Mouse (Mus musculus) kidney, postnatal 14 days (tissue): ENCODE measurements at regions not wholly inside any gene's neighbourhood (a gene's known extent, or its start where the extent isn't known, plus 50 kb on each side); places are given as distances from the start of the nearest gene placed in this dataset.

Experiments used
- DNase-seq: peaks from one replicate; pipeline ENCODE4 v3.0.0; 2022; ENCODE audit warnings: mixed read lengths

DNA sequence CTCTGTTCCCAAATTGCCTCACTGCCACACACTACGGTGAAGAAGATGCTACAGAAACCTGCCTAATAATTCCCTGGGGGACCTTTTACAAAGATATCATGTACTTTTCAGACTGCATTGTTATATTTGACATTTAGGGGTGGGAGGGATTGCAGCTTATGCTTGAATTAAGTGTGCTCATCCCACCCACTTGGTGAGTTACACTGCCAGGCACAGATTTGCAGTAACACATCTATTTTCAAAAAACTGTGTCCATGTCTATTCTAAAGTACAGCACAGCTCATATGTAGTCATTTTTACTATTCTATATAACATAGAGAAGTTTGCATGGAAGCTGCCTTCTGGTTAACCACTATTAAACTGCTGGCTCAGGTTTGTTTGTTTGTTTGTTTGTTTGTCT, 404.3 kb upstream of the Xrcc4 start:
- DNase-seq: no peak

- DNase-seq: no peak
Observed at GRCm38 (mm10) chr13:90490991-90491951, 401.9 kb upstream of the Xrcc4 start.

DNA sequence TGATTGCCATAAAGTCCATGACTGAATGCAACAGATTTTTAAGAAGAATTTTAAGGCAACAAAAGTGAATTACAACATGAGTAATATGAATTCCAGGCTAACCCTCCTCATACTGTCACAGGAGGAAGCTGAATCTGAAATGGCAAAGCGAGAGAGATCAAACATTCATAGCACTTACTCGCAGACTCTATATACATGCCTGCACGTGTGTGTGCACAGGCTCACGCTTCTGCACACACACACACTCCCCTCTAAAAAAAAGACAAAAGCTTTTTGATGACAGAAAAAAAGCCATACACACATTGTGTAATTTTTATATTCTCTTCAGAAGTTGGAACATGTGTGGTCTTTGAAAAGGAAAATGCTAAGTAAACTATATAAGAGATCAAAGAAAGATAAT, 391.1 kb upstream of the Xrcc4 start:
- no peak for DNase-seq

DNA sequence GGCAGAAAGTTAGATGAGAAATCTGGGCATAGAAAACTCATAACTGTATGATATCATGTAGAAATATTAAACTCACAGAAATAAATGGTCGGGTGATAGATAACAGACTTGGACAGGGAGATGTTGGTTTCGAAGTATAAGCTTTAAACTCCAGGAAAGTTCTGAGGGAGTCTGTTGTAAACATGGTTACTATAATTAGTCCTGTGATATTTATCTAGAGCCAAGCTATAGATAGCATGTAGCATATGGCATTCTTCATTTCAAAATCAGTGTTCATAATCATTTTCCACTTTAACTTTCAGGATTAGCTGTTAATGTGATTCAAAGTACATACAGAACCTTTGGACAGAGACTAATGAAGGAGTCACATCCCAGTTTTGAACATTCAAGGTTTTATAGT, 387.5 kb upstream of the Xrcc4 start:
- no peak for DNase-seq

DNA sequence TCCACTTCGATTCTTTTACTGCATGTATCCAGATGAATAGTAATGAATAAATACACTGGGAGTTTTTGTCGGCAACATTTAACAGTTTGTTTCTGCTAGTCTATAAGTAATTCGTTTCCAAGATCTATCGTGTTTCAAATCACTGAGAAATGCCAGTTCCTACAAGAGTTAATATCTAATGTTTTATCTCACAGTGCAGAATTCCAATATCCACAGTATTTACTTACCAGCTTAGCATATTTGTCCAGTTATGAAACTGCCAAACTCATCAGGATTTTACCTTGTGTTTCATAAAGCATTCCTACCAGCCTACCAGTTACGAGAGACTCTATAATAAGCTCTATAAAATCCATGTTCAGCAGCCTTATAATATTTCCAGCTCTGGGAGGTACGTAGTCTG, 385.1 kb upstream of the Xrcc4 start:
- DNase-seq: no peak

DNA sequence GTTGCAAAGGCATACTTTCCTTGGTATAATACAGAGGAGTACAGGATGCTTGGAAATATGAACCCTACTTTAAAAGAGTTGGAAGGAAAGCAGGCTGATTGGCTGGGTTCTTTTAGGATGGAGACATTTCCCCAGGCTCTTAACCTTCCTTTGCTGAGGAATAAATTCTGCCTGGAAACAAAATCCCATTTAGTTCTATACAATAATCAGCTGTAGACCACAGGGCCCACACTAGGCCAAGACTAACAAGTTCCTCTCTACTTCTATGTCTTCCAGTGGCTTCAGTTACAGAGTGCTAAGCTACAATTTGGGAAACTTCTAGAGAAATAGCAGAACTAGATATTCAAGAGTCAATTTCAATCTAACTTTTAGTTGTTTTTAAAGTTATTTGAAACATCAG, 384.6 kb upstream of the Xrcc4 start:
- no peak for DNase-seq

GRCm38 (mm10) chr13:90473041-90473825, 383.8 kb upstream of the Xrcc4 start:
- no peak for DNase-seq

GRCm38 (mm10) chr13:90466096-90466495, 376.7 kb upstream of the Xrcc4 start:
- DNase-seq: no peak

DNA sequence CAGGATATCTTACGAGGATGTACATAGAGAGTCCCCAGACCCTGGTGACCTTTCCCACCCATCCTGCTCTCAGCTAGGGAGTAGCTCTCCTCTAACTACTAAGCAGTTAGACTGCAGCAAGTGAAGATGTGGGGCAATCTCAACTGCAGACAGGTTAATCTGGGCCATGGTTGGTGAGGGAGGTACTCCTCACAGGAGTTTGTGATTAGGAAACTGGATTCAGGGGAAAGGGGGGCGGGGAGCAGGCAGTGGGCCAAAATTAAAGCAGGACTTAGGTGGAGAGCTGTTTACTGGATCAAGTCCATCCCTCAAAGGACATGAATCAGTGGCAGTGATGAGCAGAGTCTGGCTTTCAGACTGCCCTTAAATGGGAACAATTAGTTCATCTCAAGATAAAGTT, 374.6 kb upstream of the Xrcc4 start:
- peak; percentile 69 for DNase-seq

DNA sequence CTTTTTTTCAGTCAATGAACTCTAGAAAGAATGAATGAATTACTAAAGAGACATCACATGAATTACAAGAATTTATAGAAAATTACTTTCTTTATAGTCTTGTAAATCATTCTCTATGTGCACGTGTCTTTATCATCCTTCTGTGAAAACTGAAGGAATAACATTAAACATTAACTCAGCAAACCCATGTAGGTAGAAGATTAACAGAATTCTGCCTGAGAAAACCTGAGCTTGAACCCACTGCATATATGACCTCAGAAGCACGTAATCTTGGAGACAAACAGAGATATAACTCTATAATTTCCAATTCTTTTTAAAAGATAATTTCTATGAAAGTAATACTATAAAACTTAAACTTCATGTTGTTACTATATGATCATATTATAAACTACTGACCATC, 374.0 kb upstream of the Xrcc4 start:
- peak; percentile 7 for DNase-seq

GRCm38 (mm10) chr13:90454631-90455030, 365.2 kb upstream of the Xrcc4 start:
- DNase-seq: no peak

DNA sequence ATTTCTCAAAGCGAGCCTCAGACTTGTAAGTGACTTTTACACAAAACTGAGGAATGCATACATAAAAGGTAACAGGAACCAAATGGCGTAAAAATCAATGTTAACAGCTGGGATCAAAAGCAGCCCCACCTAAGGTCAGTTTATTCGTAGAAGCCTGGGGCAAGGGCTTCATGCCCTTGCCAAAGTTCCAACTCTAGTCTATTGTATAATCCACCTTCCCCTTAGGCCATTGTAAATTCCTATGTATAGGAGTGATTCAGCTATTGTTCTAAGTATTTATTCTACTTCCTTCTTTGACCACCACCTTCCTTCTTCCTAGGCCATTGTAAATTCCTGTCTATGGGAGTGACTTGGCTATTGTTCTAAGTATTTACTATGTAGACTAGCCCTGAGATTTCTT, 337.5 kb upstream of the Xrcc4 start:
- no peak for DNase-seq

DNA sequence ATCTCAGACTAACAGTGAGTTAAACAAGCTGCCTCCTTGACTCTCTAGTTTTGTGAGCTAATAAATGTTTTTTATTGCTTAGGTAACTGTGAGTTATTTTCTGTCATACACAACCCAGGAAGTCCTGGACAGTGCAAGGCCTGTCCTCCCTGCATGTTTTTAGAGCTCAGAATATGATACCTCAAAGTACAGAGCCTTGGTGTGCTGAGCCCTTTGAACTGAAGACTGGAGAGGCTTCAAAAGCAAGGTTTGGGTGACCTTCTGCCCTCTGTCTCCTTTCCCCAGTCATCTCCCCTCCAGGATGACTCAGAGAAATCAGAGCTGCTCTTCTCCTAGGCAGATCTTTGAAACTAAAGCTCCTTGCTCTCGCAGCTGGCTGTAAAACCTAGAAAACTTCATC, 336.0 kb upstream of the Xrcc4 start:
- no peak for DNase-seq

GRCm38 (mm10) chr13:90424541-90424940, 335.1 kb upstream of the Xrcc4 start:
- DNase-seq: no peak

- no peak for DNase-seq
Observed at GRCm38 (mm10) chr13:90420966-90421365, 331.6 kb upstream of the Xrcc4 start.

DNA sequence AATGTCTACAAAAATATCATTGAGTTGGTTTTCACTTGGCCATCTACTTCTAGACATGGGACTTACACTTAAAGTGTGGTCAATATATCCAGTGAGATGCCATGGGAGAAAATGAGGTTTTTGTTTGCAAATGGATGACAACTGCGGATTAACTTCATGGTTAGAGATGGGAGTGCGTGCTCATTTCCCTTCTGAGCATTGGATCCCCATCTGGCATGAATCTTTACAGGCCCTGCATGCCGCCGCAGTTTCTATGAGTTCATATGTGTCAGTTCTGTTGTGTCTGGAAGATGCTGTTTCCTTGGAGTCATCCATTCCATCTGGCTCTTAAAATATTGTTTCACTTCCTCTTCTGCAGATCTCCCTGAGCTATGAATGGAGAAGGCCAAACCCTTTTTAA, 315.0 kb upstream of the Xrcc4 start:
- no peak for DNase-seq

DNA sequence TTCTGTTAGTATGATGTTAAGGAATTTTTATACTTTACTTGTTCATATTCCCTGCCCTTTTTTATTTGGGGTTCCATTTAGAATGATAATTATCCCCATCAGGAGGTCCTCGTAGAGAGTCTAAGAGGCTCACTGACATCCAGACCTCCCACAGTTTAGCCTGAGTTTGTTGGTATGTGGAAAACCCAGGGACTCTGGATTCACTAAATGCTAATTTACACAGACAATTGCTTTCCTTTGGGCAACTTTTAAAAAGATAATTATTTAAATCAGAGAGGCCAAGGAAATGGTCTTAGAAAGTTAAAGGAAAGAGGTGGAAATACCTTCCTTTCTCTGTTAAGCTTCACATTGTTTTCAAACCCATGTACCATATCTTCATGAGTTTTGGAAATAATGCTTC, 312.7 kb upstream of the Xrcc4 start:
- no peak for DNase-seq

- no peak for DNase-seq
Observed at GRCm38 (mm10) chr13:90401496-90401895, 312.1 kb upstream of the Xrcc4 start.

GRCm38 (mm10) chr13:90395274-90396023, 306.0 kb upstream of the Xrcc4 start:
- DNase-seq: no peak

GRCm38 (mm10) chr13:90394815-90395241, 305.4 kb upstream of the Xrcc4 start:
- DNase-seq: peak; percentile 14

DNA sequence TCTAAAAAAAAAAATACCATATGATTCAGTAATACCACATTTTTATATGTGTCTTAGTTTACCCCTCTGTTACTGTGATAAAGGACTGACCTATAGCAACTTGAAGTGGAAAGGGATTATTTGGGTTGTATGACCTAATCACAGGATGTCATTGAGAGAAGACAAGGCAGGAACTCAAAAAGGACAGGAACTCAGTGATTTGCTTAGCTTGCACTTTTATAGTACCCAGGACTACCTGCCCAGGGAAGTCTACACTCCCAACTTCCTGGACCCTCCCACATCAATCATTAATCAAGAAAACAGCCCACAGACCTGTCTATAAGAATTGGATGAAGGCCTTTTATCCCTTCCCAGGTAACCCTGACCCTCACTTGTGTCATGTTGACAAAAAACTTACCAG, 303.0 kb upstream of the Xrcc4 start:
- DNase-seq: no peak

DNA sequence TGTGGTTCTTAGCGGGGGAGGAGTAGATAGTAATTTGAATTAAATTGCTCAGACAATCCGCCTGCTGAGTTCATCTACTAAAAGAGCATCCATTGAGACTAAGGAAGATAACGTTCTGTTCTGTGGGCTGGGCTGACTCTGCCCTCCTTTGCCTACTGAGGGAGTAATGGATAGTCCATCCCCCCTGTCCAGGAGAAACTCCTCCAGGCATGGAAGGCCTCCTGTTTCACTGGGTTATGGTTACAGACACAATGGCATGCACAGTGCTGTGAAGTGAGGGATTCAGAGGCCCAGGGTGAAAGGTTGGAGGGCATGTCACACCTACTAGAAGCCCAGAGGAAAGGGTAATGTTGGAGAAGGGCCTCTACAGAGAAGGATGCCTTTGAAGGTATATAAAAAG, 287.2 kb upstream of the Xrcc4 start:
- no peak for DNase-seq

GRCm38 (mm10) chr13:90376207-90376606, 286.8 kb upstream of the Xrcc4 start:
- no peak for DNase-seq
